Mouse (Mus musculus) cerebral cortex, adult 2 months (tissue): Measurements from ENCODE around the gene Epo.

Experiments
- WGBS: fragments of 180-500 bp; shearing (Covaris S2); methylation state at CpG from one replicate; pipeline ENCODE4 v1.1.7; 2018; 5-methylcytosine and 5-hydroxymethylcytosine counted together

Gene Epo

DNA sequence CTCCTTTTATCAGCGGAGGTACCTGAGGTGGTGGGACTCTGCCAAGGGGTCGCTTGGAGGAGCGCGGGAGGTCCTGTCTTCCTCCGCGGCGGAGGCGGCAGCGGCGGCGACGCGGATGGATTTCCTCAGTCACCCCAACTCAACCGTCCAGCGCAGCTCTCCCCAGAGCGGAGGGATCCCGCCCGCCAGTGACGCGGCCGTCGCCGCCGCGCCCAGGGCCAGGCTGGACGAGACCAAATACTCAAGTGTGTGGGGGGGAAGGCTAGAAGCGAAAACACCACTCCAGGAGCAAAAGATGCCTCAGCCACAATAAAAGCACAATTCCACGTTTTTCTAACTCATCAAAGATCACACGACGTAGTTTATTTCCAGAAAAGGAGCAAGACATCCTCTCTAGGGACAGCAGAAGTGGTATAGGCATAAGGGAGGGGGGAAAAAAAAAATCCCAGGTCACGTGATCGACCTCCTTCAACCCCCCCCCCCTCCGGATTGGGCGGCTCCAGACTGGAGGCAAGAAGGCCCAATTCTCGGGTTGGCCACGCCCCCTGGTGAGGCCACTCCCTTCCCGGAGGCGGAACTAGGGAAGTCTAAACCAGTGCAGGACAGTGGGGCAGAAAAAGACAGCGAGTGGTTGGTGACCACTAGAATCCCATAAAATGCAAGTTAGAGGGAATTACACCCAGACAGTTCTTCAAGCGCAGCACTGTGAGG is at the start of gene Epo, which contains the start of gene Gnb2:
Gene Epo (minus strand): TSS at position 126 of the 711 bp plus-strand sequence.
Gene Gnb2 (minus strand): TSS at position 394 of the 711 bp plus-strand sequence.
- WGBS, result under 1% methylated on average over 40 of the region's 40 CpGs

DNA sequence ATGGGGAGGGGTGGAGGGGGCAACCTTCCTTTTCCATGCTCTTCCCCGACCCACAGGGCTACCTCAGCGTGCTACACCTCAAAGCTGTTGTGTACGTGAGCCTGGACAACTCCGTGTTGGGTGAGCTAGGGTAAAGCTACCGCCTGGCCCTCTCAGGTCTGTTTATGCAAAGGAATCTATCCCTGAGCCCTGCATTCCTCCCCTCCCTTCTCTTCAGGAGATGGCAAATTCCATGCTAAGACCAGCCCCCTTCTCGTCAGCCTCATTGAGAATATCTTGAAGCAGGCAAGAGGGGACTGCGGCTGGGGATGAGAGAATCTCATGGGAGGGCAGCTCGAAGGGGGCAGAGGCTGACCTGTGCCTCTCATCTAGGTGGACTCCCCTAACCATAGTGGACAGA is 49.7 kb upstream of the Epo start:
- 67% methylated on average over 8 of the region's 8 CpGs for WGBS

DNA sequence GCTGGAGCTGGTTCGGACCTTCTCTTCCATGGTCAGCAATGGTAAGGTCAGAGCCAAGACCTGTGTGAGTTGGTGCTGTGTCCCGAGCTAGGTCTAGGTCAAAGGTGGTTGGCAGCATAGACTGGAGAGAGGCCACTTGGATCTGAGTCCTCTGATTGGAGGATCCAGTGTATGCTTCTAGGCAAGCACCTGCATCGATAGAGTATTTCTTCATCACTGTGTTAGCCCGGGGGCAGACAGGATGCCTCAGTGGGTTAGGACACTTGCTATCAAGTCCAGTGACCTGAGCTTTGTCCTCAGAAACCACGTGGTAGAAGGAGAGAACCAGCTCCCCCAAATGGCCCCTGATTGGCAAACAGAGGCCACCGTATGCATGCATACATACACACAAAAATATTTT is 47.2 kb upstream of the Epo start:
- WGBS, result 87% methylated on average over 6 of the region's 6 CpGs

DNA sequence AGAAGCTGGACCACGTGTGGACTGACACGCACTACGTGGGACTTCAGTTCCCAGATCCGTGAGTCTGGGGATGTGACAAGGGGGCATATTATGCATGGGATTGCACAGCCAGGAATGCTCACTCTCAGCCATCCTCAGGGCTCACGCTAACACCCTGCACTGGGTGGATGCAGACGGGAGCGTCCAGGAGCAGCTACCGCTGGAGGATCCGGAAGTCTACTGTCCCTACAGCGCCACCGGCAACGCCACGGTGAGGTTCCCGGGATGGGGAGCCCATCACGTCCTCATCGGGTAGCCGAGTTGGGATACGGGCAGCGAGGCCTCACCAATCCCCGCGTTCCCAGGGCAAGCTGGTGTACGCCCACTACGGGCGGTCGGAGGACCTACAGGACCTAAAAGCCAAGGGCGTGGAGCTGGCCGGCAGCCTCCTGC is 41.4 kb upstream of the Epo start:
- WGBS, result 11% methylated on average over 27 of the region's 27 CpGs

DNA sequence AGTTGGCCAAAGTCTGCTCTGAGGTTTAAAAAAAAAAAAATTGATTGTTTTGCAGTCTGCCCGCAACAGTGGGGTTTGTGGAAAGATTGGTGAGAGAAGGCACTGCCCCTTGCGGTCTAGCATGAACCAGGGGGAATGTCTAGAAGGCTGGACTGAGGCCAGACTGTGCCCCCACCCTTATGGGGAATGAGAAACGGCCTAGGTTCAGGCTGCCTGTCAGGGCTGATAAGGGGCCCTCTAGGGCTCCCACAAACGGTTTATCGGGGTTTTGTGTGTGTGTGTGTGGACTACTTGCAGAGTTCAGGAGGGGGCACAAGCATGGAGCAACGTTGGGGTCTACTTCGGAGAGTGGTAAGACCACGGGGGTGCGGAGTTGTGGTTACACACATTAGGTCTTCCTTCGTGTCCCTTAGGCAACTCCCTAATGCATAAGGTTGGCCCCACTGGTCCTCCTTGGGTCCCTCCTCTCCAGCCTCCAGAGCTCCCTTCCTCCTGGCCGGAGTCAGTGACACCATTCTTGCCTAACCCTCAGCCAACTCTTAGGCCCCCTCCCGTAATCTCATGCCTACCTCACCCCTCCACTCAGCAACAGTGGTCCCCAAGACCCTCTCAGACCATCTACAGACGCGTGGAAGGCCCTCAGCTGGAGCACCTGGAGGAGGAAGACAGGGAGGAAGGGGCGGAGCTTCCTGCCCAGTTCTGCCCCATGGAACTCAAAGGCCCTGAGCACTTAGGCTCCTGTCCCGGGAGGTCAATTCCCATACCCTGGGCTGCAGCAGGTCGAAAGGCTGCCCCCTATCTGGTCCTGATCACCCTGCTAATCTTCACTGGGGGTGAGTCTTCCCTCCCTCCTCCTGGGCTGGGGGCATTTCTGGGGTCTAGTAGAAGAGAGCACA is 37.9 kb upstream of the Epo start:
- 75% methylated on average over 17 of the region's 17 CpGs for WGBS

DNA sequence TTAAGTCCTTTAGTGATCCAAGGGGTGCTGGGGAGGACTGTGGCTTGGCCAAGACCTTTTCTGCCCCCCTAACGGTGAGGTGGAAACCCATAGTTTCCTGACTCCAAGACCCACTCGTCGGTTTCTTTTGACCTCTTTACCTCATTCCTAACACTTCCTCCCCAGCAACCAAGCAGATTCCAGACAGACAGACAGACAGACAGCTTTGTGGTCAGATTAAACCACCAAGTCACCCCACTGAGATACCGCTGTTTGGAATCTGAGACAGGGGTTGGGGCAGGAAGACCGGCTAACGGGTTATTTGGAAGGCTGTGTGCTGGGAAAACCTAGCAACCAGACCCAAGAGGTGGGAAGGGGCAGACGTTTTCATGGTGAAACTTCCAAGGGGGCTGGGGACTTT is 37.1 kb upstream of the Epo start:
- WGBS, result 60% methylated on average over 7 of the region's 7 CpGs

DNA sequence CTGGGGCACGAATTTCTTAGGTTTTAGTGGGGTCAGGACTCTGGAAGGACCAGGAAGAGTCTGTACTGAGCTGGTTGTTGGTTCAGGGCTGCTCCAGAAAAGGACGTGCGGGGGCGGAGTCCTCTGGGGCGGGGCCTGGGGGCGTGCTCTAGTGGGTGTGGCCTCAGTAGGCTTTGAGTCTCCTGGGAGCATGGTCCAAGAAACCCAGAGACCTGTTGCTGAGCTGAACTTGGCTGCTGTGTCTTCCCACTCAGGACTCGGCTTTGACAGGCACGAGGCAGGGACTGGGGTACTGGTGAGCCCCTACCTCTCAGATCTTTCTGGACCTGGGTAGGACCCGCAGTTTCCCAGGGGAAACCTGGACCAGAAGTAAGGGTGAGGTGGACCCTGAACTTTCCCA is 36.6 kb upstream of the Epo start, which contains the start of gene Tfr2:
Gene Tfr2 (plus strand): TSS at position 176 of the 400 bp plus-strand sequence.
- 39% methylated on average over 9 of the region's 9 CpGs for WGBS

DNA sequence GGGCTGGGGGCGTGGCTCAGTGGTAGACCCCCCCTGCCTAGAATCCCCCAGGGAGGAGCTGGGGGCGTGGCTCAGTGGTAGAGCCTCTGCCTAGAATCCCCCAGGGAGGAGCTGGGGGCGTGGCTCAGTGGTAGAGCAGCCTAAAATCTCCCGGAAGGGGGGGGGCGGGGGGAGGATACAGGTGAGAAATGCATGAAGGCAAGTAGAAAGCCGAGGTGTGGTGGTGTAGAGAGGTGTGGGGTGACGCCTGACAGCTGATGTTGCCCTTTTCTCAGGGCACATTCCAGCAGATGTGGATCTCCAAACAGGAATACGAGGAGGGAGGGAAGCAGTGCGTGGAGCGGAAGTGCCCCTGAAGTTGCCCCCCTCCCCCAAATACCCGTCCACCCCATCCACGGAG is 36.0 kb upstream of the Epo start:
- WGBS, result 77% methylated on average over 12 of the region's 12 CpGs

DNA sequence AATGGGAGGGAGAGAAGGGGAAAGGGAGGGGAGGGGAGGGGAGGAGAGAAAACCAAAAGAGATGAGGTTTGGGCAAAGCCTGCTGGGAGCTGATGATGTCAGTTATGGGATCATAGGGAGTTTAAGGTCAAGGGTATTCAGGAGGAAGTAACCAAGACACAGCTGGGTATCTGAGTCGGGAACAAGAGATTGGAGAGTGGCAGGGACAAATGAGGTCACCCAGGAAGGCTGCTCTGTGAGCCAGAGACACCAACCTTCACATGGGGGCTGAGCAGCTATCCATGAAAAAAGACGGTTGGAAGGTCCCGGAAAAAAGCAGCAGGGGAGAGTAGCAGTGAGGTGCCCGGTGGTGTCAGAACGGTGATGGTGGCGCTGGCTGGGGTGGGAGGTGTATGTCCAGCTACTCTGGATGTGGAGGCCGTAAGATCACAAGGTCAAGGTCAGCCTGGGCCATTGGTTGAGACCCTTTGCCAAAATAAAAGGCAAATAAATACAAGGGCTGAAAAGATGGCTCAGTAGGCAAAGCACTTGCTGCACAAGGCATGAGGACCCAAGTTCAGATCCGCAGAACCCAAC is 35.3 kb upstream of the Epo start:
- WGBS, result 80% methylated on average over 8 of the region's 8 CpGs

DNA sequence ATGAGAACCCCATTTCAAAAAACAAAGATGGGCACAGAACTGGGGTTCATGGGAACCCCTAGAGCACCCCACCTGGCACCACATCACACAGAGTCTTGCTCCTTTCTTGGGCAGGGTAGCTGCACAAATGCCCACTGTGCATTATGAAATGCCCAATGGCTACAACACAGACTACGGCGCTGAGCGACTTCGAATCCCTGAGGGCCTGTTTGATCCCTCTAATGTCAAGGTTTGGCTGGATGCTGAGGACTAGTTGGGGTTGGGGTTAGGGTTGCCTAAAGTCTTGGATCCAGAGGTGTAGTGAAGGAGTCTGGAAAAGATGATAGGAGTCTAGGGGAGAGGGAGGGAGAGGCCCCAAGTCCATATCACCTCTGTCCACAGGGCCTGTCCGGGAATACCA is 33.4 kb upstream of the Epo start:
- WGBS, result 94% methylated on average over 5 of the region's 5 CpGs

DNA sequence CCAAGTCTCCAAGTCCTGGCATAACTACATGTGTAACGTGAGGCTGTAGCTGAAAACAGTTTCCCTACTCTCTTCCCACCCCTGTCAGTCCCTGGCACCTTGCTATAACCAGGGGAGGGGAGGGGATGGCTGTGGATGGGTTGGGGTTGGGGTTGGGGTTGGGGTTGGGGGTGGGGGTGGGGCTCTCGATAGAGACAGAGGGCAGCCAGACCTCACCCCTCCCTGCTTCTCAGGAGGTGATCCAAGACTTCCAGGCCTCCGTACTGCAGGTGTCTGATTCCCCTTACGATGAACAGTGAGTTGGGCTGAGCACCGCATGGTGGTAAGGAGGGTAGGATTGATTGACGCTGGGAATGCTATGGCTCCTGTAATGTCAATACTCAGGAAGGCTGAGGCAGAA is 32.7 kb upstream of the Epo start:
- WGBS, result 78% methylated on average over 6 of the region's 6 CpGs

DNA sequence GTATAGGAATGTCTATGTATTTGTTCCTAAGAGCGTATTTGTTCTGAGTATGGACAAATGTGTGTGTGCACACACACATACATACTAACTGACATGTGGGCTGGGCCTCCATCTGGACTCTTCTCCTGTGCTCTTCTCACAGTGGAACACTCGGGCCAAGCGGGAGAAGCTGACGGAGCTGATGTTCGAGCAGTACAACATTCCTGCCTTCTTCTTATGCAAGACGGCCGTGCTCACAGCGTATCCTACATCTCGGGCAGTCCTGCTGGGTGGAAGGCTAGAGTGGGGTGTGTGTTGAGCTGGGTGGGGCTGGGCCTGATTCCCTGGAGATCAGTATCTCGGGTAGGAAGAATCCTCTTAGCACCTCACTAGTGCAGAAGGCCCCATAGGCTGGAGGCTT is 29.9 kb upstream of the Epo start:
- 48% methylated on average over 10 of the region's 10 CpGs for WGBS

DNA sequence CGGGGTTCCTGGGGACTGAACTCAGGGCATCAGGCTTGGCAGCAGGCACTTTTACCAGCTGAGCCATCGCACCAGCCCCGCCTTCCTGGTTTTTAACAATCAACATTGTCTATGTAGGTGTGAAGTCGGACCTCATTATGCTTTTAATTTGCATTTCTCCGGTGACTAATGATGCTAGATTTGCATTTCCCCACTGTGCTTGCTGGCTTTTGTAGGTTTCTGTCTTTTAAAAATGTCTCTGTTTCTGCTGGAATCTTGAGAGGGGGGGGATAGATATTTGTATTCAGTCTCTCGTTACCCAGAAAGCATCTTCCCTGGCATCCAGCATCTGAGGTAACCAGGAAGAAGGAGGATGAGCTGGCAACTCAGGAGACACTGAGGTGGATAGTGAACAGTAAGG is 28.5 kb upstream of the Epo start:
- 30% methylated on average over 6 of the region's 6 CpGs for WGBS

DNA sequence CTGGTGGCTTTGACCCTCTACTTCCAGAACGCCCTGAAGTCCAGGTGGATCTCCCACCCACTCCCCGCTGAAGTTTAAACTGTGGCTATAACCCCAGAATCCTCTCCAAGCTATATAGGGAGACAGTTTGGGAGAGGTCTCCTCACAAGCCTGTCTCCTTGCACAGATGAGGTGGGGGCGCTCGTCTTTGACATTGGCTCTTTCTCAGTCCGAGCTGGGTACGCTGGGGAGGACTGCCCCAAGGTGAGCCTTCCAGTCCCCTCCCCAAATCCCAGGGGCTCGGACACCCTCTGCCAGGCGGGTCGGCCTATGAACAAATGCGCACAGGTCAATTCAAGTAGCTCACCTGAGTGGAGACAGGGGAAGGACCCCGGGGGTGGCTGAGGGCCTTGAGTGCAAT is 20.9 kb upstream of the Epo start:
- 46% methylated on average over 11 of the region's 11 CpGs for WGBS

DNA sequence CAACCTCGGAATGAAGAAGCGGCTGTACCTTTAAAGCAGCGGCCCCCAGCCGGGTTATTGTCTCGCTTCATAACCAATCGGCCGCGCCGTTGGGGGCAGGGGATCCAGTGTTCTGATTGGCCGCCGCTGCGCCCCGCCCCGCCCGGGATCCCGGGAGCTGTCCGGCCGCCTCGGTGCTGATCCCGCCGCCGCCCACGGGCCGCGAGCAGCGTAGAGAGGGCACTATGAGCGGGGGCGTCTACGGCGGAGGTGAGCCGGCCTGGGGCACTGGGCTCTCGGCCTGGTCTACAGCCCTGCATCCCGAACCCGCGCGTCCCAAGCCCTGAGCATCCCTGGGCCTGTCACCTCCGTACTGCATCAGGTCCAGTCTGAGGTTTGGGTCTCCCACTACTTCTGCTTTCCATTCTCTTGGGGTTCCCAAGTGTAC is 20.4 kb upstream of the Epo start, which contains the start of gene Actl6b:
Gene Actl6b (plus strand): TSS at position 107 of the 427 bp plus-strand sequence.
- WGBS, result 2% methylated on average over 37 of the region's 37 CpGs

DNA sequence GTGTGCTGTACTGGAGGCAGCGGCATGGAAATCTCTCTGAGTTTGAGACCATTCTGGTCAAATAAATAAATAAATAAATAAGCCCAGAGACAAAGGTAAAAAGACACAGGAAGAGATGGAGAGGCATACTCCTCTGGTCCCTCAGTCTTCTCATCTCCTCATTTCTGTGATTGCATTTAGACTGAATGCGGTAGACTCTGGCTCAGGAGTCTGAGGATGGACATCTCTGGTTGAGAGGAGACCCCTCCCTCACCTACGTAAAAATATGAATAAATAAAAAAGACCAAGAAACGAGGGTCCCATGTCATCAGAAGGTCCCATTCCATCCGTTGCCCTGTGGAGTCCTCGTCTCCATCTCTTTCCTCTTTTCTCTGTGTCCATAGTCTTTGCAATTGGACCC is 20.0 kb upstream of the Epo start:
- 23% methylated on average over 6 of the region's 6 CpGs for WGBS

DNA sequence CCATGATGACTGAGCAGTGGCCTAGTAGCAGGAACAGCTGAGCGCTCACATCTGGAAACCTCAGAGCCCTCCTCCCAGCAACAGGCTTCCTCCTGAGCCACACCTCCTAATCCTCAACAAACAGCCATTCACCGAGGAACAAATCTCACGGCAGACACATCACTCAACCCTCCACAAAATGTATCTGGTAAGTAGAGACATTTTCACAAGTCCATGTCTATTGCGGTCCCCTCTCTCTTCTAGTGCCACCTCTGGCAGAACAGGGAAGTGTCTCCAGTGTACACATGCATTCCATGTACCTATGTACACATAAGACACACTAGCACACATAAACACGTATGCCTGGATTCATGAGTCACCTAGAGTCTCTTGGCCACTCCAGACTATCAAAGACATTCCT is 18.1 kb upstream of the Epo start:
- WGBS, result 73% methylated on average over 5 of the region's 5 CpGs

DNA sequence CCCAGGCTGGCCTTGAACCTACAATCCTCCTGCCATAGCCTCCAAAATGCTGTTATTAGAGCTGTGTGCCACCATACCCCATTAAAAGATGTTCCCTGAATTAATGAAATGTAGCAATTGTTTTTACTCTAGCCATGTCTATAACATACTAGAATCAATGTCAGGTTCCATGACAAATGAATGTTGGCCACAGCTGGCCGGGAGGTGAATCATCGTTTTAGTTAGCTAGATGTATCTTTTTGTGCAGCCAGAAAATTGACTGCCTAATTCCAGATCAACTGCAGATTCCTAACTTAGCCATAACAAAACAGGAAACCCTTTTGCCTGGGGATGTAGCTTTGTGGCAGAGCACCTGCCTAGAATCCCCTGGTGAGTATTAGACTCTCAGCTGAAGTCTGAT is 16.8 kb upstream of the Epo start:
- 94% methylated on average over 2 of the region's 2 CpGs for WGBS

DNA sequence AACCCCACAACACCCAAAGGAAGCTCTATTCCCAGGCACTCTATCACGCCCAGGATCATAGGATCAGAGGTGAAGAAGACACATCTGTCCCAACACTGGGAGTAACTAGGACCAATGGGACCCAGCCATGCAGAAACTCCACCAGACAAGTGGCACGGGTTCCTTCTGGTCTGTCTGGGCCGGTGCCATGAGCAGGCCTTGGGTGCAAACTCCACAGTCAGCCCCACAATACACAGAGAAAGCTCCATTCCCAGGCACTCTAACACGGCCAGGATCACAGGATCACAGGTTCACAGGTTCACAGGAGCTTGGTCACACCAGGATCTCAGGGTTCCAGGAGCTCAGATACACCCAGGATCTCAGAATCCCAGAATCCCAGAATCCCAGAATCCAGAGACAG is 12.6 kb upstream of the Epo start:
- WGBS, result 80% methylated on average over 4 of the region's 4 CpGs

DNA sequence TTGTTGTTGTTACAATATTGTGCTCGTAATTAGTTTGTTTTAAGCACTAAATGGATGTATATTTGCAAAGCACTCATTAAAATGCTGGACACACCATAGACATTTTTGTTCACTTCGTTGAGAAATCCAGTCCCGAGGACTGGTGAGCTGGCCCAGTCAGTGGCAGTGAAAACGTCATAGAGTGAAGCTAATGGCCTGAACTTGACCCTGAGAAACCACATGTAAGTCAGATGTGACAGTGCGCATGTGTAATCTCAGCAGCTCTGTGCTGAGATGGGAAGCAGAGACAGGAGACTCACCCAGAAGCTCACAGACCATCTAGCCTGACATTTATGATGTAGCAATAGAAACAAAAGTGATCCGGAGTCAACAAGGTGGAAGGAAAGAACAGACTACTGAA is 11.9 kb upstream of the Epo start:
- WGBS, result 73% methylated on average over 6 of the region's 6 CpGs

DNA sequence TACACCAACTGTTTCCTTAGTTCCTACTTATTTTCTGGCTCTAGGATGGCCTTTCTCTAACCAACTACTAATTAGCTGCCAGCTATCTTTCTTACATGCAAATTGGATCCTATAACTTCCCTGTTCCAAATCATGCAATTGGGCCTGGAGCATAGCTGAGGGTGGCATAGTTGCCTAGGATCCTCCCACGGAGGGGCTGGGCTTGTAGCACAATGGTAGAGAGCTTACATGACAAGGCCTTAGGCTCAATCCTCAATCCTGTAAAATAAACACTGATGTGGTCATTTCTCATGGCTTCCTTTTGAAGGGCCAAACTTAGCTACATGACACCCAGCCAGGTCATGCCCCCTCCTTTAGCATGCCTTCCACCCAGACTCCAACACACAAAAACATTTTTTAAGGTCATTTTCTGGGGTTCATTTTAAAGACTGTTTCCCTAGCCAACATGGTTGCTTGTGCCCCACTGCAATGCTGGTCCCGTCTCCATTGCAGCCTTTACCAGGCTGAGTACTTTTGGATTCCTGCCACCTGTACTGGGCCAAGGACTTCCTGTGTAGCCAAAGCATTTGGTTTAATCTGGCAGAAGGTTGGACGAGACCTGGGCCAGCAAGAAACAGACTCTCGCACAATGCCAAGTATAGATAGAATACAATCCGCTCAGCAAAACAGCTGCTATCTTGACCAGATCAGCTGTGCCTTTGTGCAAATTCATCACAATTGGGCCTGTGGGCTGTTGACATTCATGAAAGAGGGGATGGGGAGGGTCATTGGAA is 8.9 kb upstream of the Epo start:
- WGBS, result 53% methylated on average over 5 of the region's 5 CpGs

DNA sequence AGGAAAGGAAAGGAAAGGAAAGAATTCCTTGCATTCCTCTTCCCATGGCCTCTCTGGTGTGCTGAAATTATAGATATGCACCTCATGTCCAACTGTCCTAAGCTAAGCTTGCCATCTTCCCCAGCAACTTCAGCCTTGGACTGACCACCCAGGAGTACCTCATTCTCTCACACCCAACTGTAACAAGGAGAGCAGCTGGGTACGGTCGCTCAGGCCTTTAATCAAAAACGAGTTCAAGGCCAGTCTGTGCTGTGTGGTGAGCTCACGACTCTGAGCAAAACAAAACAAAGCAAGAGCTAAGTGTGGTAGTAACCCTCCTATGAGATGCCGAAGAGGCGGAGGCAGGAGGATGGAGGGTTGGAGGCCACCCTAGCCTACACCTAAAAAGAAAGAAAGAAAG is 7.9 kb upstream of the Epo start:
- 82% methylated on average over 6 of the region's 6 CpGs for WGBS
